In the genomic region with DNA sequence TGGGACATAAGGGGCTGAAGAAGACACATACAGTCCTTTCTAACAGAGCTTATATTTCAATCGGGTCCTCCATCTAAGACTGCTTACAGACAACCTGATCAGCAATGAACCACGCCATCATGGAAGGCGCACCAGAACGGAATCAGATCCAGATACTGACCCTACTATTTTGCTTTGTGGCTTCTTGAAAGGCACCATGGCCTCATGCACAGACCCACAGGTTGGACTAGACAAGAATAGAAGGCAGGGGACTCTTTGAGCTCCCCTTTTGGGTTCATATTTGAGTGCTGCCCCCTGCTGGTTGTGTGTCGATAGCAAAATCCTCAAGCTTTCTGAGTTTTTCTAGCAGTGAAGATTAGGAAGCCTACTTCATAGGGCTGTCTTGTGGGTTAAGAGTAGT, we compare ENCODE assay signal across 7 mouse cellular contexts.
A peak's percentile ranks its signal among the peaks of the same experiment; 100 is the strongest.
DNase-seq lines count a peak whose midpoint lies in the region; ATAC-seq lines count a peak whose summit lies in the region.

No protein-coding gene starts in this region.

- H3K4me1 ChIP-seq in intestine, embryonic 15.5 days (replicated peaks) = 0 out of 2 replicates have a peak, but pooled peaks cover 5% of the 10 kb centered on the region
- H3K4me1 ChIP-seq in midbrain, embryonic 10.5 days = peaks cover 16% of the 10 kb centered on the region

- peak; percentile 44; the same call in 1 of the 2 replicates for ATAC-seq in intestine, embryonic 15.5 days

- peak overlapping the region; percentile 30 for H3K4me3 ChIP-seq in intestine, embryonic 15.5 days (replicated peaks)
- H3K4me3 ChIP-seq in midbrain, embryonic 10.5 days = peak overlapping the region; percentile 49

- H3K9ac ChIP-seq in intestine, embryonic 15.5 days = 0 out of 2 replicates have a peak overlapping the region, but pooled peaks have one; percentile 46

- DNase-seq in adrenal gland, postnatal 14 days = peak; percentile 90
- DNase-seq in embryo, embryonic 11.5 days (ENCODE audit: low read depth, low spot score) = peak; percentile 66
- peak; percentile 43 for DNase-seq in gastrocnemius, postnatal 25 days
- DNase-seq in left cerebral cortex, postnatal 36 days (ENCODE audit: low spot score in 2 of 2) = peak; percentile 63 to 74
- peak; percentile 79 for DNase-seq in midbrain, embryonic 10.5 days (ENCODE audit: low spot score)
- DNase-seq in right cerebral cortex, postnatal 4 days = peak; percentile 91

- H3K36me3 ChIP-seq in intestine, embryonic 15.5 days = no peaks in the 10 kb centered on the region
- H3K36me3 ChIP-seq in midbrain, embryonic 10.5 days = peaks cover 3% of the 10 kb centered on the region; the same call in 1 of the 2 replicates

- 31% methylated on average over 5 of the region's 5 CpGs for WGBS in intestine, embryonic 15.5 days
- WGBS in midbrain, embryonic 10.5 days = 30% methylated on average over 5 of the region's 5 CpGs

- H3K27ac ChIP-seq in intestine, embryonic 15.5 days = no peak overlapping the region
- H3K27ac ChIP-seq in midbrain, embryonic 10.5 days (replicated peaks) = peak overlapping the region; percentile 76; the same call in 1 of the 2 replicates

- intact Hi-C loops in left cerebral cortex, postnatal 36 days (cut with DNase I) = loop anchor here (2.0 to 5.0 kb wide), 2 partner anchors 80 to 204 kb away; partner anchors contain the start of gene Samd4

- no peaks in the 10 kb centered on the region for H3K9me3 ChIP-seq in intestine, embryonic 15.5 days
- H3K9me3 ChIP-seq in midbrain, embryonic 10.5 days (replicated peaks) = no peaks in the 10 kb centered on the region

- H3K4me2 ChIP-seq in intestine, embryonic 15.5 days (replicated peaks) = peak overlapping the region; percentile 75

- no peaks in the 10 kb centered on the region for H3K27me3 ChIP-seq in intestine, embryonic 15.5 days (replicated peaks)
- no peaks in the 10 kb centered on the region for H3K27me3 ChIP-seq in midbrain, embryonic 10.5 days (ENCODE audit: low read depth, poor library complexity, severe bottlenecking)
